Mouse (Mus musculus) neural tube, embryonic 15.5 days (tissue): Measurements from ENCODE around the gene Tuba1b. TPM values are rescaled to one million over a fixed set of nuclear protein-coding genes. Genes with fewer than 3 reads are reported as not detected.

Experiments used
- ATAC-seq: fragments of 200-750 bp; cut with Nextera tagmentation; 2 replicates; pipeline ENCODE4 v1.8.0; 2017; ENCODE audit warnings: mild to moderate bottlenecking, moderate TSS enrichment, moderate library complexity; ENCODE audit not compliant: low FRiP score
- H3K27ac ChIP-seq: fragments of 300-500 bp; sonication (generic); replicated peaks from 2 replicates; pipeline ENCODE4 v1.5.1; 2015; ENCODE audit warnings: mild to moderate bottlenecking, inconsistent platforms
- H3K27me3 ChIP-seq: fragments of 300-500 bp; sonication (generic); replicated peaks from 2 replicates; pipeline ENCODE4 v1.6.1; 2015; ENCODE audit warnings: inconsistent platforms
- H3K36me3 ChIP-seq: fragments of 300-500 bp; sonication (generic); 2 replicates; pipeline ENCODE4 v1.6.1; 2015; ENCODE audit warnings: inconsistent platforms
- H3K4me1 ChIP-seq: fragments of 300-500 bp; sonication (generic); 2 replicates; pipeline ENCODE4 v1.6.1; 2015; ENCODE audit warnings: inconsistent platforms
- H3K4me2 ChIP-seq: fragments of 300-500 bp; sonication (generic); 2 replicates; pipeline ENCODE4 v1.6.1; 2015; ENCODE audit warnings: inconsistent platforms, mild to moderate bottlenecking, moderate library complexity
- H3K4me3 ChIP-seq: fragments of 300-500 bp; sonication (generic); replicated peaks from 2 replicates; pipeline ENCODE4 v1.5.1; 2015; ENCODE audit warnings: mild to moderate bottlenecking, inconsistent platforms
- H3K9ac ChIP-seq: fragments of 300-500 bp; sonication (generic); replicated peaks from 2 replicates; pipeline ENCODE4 v1.6.1; 2015; ENCODE audit warnings: mild to moderate bottlenecking, inconsistent platforms
- H3K9me3 ChIP-seq: fragments of 300-500 bp; sonication (generic); replicated peaks from 2 replicates; pipeline ENCODE4 v1.6.1; 2016; ENCODE audit warnings: inconsistent platforms
- WGBS: fragments of 180-500 bp; shearing (Covaris S2); methylation state at CpG from one replicate; pipeline ENCODE4 v1.1.7; 2015; ENCODE audit warnings: mixed read lengths; 5-methylcytosine and 5-hydroxymethylcytosine counted together
- polyA plus RNA-seq: library from polyadenylated mRNA; unstranded; fragments of >200 nt; fragmentation: Nextera tagmentation; extraction: Ambion mirVana; gene quantifications from 2 replicates; pipeline ENCODE4 v1.2.1, GENCODE M21; 2015

Tuba1b gene
- polyA plus RNA-seq, 1 experiment from 2014 or later, result 1,446 TPM

DNA sequence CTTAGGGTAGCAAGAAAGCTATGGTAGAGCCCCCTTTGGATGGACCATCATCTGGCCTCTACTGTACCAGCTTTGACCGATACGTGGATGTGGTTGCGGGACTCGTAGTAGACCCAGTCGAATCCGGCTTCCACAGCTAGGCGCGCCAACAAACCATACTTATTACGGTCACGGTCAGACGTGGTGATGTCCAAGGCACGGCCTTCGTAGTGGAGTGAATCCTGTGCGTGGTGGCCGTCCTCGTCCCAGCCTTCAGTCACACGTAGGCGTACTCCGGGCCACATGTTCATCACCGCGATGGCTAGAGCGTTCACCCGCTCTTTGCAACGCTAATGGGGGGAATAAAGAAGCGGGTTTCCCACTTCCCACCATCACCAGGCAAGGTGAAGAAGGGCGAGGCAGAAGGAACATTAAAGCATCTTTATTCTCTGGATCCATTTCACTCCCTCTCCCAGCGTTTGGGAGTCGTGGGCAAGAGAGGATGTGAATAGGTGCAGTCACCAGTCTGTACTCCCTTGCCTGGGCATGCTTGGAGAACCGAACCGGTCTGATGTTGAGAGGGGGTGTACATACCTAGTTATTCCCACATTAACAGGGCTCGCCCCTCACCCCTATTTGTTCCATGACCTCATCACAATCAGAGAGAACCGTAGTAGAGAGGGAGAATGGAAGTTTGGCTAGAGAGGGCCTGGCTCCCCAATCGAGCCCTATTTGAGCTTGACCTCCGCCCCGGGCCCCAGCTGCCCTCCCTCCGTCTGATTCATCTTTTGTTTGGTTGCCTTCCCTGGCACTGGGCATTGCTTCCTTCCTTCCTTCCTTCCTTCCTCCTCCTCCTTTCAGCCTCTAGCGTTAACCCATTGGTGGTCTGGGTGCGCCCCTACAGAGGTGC, 39.4 kb downstream of the Tuba1b start:
- Histone ChIP-seq H3K27ac (no peak overlapping the region), H3K36me3 (no peaks in the 10 kb centered on the region)
- ATAC-seq, result no peak

DNA sequence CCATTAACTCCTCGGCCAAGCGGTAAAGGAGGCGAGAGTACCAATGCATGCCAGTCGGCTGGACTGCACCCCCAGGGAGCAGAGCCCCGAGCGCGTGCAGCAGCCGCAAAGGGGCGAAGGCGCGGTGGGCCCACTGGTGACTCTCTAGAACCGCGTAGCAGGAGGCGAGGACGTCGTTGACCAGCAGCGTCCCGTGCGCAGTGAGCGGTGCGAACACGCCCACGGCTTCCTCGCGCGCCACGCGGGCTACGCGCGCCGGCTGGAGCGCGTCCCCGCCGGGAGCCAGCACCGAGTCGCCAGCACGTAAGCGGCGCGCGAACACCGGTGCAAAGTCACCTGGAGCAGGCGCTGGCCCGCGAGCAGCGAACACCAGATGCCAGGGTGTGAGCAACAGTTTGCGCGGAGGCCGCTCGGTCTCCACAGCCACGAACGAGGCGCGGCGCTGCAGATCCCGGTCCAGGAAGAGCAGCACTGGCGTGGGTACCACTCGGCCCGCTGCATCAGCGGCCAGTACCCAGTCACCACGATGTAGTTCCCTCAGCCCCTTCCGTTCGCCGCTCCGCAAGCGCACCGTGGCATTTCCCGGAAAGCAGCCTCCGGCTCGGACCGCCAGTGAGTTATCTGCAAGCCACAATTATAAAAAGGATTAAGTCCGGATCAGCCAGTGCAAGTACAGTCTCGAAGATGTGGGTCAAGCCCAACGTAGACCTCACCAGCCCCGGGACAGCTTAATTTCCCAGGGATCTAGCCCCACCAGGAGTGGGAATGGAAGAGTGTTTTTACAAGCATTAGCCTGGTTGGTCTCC, 40.2 kb downstream of the Tuba1b start, which contains the start of gene Rhebl1:
Gene Rhebl1 (minus strand): TSS at position 601 of the 806 bp plus-strand sequence.
- Histone ChIP-seq H3K4me1 (peaks cover 47% of the 10 kb centered on the region), H3K4me2 (peak within 1 kb of the TSS; percentile 96), H3K27ac (no peak within 1 kb of the TSS), H3K4me3 (peak within 1 kb of the TSS; percentile 49), H3K9ac (peak within 1 kb of the TSS; percentile 21; the same call in 1 of the 2 replicates), H3K36me3 (no peaks in the 10 kb centered on the region), H3K9me3 (no peaks in the 10 kb centered on the region), H3K27me3 (peaks cover 76% of the 10 kb centered on the region)
- 0 out of 2 replicates have a peak, but pooled peaks have one; percentile 17 for ATAC-seq
- WGBS, result under 1% methylated on average over 72 of the region's 77 CpGs

More for the DNA sequence above, 39.4 kb downstream of the Tuba1b start:
- WGBS, result 2% methylated on average over 38 of the region's 38 CpGs
- no peaks in the 10 kb centered on the region for H3K9me3 ChIP-seq
- peaks cover 85% of the 10 kb centered on the region for H3K27me3 ChIP-seq
- H3K9ac ChIP-seq, result peak overlapping the region; percentile 33; the same call in 1 of the 2 replicates
- H3K4me2 ChIP-seq, result peak overlapping the region; percentile 96
- H3K4me1 ChIP-seq, result peaks cover 47% of the 10 kb centered on the region
- peak overlapping the region; percentile 49 for H3K4me3 ChIP-seq

DNA sequence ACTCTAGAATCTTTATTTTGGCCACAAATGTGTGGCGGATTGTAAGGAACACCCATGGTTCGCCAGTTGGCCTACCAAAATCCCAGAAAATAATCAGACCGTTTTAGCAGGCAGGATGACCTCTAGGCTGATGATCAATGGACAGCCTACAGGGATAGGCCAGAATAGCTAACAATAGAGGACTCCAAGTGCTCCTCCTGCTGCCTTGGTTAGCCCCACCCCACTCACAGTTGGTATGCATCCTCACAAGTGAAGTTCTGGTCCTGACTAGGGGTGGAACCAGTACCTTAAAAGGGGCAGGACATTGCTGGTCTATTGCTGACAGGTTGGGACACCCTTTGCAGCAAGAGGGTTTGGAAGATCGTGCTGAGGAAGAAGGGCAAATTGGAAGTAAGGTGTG, 41.3 kb downstream of the Tuba1b start:
- Histone ChIP-seq H3K9me3 (no peaks in the 10 kb centered on the region), H3K36me3 (no peaks in the 10 kb centered on the region), H3K27ac (no peak overlapping the region), H3K4me1 (peaks cover 41% of the 10 kb centered on the region), H3K27me3 (peaks cover 65% of the 10 kb centered on the region), H3K4me2 (no peak overlapping the region), H3K9ac (no peak overlapping the region), H3K4me3 (no peak overlapping the region)
- no peak for ATAC-seq
- WGBS, result 46% methylated on average over 4 of the region's 4 CpGs

DNA sequence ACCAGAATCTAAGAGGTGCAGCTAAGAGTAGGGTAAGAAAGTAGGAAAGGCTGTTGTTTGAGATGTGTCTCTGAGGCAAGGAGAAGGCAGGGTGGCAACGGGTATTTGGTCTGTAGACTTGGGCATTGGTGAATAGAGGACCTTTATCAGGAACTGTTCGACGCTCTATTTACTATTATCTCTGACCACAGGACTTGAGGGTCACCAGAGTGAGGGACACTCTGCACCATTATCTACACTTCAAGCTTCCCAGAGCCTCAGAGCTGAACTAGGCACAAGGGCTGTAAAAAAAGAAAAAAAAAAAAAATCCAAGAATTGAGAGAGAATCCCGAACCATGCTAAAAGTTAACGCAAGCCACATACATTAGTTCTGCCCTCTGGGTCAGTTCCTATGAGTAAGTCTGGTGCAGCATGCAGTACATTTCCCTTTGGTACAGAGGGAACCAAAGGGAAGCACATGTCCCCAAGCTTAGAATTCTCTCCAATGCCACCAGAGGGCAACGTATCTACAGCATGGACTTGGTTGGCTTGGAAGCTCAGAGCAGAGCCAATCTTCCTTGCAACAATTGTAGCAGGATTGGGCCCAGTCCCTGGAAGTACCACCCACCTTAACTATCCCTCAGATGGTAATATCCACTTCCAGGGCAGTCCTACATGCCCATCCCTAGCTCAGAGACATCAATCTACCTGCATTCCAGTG, 42.3 kb downstream of the Tuba1b start:
- H3K4me3 ChIP-seq, result no peak overlapping the region
- no peaks in the 10 kb centered on the region for H3K36me3 ChIP-seq
- H3K9ac ChIP-seq, result no peak overlapping the region
- H3K9me3 ChIP-seq, result no peaks in the 10 kb centered on the region
- ATAC-seq, result 0 out of 2 replicates have a peak, but pooled peaks have one; percentile 50
- peaks cover 33% of the 10 kb centered on the region for H3K4me1 ChIP-seq
- peaks cover 55% of the 10 kb centered on the region for H3K27me3 ChIP-seq
- WGBS, result 41% methylated on average over 6 of the region's 6 CpGs
- H3K4me2 ChIP-seq, result no peak overlapping the region
- no peak overlapping the region for H3K27ac ChIP-seq

DNA sequence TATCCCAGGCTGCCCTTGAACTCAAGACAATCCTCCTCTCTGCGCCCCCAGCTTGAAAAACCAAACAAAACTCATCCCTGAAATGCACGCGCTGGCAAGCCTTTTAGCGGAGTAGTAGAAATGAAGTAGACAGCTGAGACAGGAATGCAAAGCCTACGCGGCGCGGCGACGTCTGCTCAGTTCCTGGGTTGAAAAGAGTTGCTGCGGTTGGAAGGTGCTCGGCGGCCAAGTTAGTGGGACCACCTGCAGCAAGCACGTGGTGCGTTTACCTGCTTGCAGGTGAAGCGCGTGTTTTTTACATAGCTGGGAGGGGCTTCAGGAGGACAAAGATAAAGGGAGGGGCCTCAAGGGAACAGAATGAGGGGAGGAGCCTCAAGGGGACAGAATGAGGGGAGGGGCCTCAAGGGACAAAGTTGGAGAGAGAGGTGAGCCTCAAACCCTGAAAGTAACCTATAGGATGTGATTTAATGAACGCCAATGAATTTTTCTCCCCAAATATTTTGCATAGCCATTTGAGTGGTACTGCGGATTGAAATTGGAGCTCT, 43.1 kb downstream of the Tuba1b start:
- peak overlapping the region; percentile 28; the same call in 1 of the 2 replicates for H3K4me2 ChIP-seq
- H3K9me3 ChIP-seq, result no peaks in the 10 kb centered on the region
- peaks cover 32% of the 10 kb centered on the region for H3K4me1 ChIP-seq
- H3K4me3 ChIP-seq, result no peak overlapping the region
- 12% methylated on average over 19 of the region's 19 CpGs for WGBS
- no peak for ATAC-seq
- no peaks in the 10 kb centered on the region for H3K36me3 ChIP-seq
- peaks cover 47% of the 10 kb centered on the region for H3K27me3 ChIP-seq
- H3K9ac ChIP-seq, result no peak overlapping the region
- H3K27ac ChIP-seq, result no peak overlapping the region

DNA sequence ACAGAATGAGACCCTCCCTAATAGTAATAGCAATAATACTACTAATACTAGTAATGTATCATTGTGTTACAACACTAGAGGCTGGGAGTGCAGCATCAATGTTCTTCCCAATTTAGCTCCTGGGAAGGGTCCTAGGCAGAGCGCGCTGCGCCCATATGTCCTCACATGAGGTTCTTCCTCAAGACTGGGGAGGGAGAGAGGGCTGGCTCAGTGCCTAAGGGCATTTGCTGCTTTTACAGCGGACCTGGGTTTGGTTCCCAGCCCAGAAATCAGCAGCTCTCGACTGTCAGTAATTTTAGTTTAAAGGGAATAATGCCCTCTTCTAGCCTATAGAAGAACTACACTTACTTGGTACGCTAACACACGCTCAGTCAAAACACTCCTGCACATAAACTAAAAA, 46.8 kb downstream of the Tuba1b start:
- Histone ChIP-seq H3K9me3 (no peaks in the 10 kb centered on the region), H3K4me2 (no peak overlapping the region), H3K27ac (no peak overlapping the region), H3K9ac (no peak overlapping the region), H3K36me3 (no peaks in the 10 kb centered on the region), H3K4me1 (0 out of 2 replicates have a peak, but pooled peaks cover 4% of the 10 kb centered on the region), H3K27me3 (peaks cover 10% of the 10 kb centered on the region), H3K4me3 (no peak overlapping the region)
- 85% methylated on average over 7 of the region's 7 CpGs for WGBS
- ATAC-seq, result no peak

DNA sequence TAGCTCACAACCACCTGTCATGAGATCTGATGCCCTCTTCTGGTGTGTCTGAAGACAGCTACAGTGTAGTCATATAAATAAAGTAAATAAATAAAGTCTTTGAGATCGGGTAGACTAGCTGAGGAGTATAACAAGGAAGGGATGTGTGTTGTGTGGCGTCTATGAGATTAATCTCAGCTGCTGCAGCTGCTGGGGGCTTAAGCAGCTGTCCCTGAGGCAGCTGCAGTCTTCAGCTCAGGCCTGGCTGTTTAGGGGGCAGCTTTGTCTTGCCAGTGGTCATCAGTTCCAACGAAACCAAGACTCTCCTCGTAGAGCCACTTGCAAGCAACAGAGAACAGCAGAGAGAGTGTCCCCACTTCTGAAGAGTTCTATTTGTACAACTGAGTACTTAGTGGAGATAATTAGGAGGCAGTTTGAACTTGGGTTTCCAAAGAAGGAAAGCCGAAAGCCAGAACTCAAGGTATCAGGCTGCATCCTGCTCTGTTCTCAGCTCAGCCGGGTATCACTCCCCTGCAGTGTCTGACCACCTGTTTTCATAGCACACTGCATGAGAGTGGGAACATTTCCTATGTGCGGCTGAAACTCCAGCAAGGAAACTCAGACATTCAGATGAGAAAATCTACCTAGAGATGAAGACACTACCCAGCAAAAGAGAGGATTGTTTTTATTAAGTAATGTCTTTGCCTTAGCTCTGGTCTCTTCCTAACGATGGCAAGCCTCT, 47.5 kb downstream of the Tuba1b start:
- no peak overlapping the region for H3K4me2 ChIP-seq
- no peaks in the 10 kb centered on the region for H3K36me3 ChIP-seq
- ATAC-seq, result no peak
- no peaks in the 10 kb centered on the region for H3K9me3 ChIP-seq
- peaks cover 8% of the 10 kb centered on the region for H3K27me3 ChIP-seq
- H3K4me1 ChIP-seq, result peaks cover 5% of the 10 kb centered on the region; the same call in 1 of the 2 replicates
- 71% methylated on average over 8 of the region's 8 CpGs for WGBS
- H3K27ac ChIP-seq, result no peak overlapping the region
- no peak overlapping the region for H3K4me3 ChIP-seq
- no peak overlapping the region for H3K9ac ChIP-seq

DNA sequence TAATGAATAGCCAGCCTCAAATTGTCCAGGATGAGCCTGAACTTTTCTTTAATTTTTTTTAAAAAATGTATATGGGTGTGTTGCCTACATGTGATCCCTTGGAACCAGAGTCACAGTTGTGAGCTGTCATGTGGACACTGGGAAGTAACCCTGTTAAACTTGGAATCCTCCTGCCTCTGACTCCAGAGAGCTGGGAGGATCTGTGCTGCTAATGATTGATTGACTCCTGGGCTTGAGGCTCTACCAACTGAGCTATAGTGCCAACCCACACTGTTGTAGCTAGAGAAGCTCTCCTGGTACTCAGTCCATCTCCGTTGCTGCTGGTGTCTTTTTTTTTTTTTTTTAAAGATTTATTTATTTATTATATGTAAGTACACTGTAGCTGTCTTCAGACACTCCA, 50.3 kb downstream of the Tuba1b start:
- Histone ChIP-seq H3K4me1 (peaks cover 22% of the 10 kb centered on the region), H3K9ac (no peak overlapping the region), H3K9me3 (no peaks in the 10 kb centered on the region), H3K36me3 (no peaks in the 10 kb centered on the region), H3K27ac (no peak overlapping the region), H3K27me3 (no peaks in the 10 kb centered on the region), H3K4me3 (no peak overlapping the region), H3K4me2 (no peak overlapping the region)
- no peak for ATAC-seq
- 82% methylated on average over 1 of the region's 1 CpGs for WGBS

DNA sequence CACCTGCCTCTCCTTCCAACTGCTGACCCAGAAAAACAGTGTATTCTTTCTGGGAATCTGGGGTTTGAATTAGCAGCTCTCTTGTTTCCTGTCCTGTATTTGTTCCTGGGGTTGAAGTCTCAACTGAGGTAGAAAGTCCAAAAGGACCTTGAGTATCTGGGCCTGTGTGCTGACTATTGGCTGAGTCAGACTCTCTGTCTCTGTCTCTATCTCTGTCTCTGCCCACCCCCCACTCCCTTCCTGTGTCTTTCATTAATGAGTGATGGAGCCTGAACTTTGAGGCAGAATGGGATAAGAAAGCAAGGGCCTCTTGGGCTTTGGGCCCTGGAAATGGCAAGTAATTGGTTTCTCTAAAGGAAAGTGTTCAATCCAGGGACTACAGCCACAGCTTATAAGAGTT, 50.7 kb downstream of the Tuba1b start:
- H3K4me3 ChIP-seq, result no peak overlapping the region
- no peak overlapping the region for H3K27ac ChIP-seq
- H3K4me1 ChIP-seq, result peaks cover 26% of the 10 kb centered on the region
- H3K4me2 ChIP-seq, result no peak overlapping the region
- no peak for ATAC-seq
- H3K9ac ChIP-seq, result no peak overlapping the region
- H3K9me3 ChIP-seq, result no peaks in the 10 kb centered on the region
- H3K27me3 ChIP-seq, result no peaks in the 10 kb centered on the region
- H3K36me3 ChIP-seq, result no peaks in the 10 kb centered on the region

DNA sequence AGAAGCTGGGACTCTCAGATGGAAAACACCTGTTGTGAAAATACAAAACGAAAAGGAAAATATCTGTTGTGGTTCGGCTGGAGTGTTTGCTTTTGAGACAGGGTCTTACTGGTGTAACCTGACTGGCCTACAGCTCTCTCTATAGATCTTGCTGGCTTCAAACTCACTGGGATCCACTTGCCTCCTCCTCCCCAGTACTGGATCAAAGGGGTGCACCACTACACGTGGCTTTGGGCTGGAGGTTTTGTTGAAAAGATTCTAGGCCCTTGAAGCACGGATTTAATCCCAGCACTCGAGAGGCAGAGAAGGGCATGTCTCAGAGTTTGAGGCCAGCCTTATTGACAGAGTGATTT, 52.7 kb downstream of the Tuba1b start:
- Histone ChIP-seq H3K4me3 (peak overlapping the region; percentile 70), H3K36me3 (no peaks in the 10 kb centered on the region), H3K4me1 (peaks cover 27% of the 10 kb centered on the region), H3K4me2 (peak overlapping the region; percentile 85), H3K9me3 (no peaks in the 10 kb centered on the region), H3K27ac (peak overlapping the region; percentile 85; the same call in 1 of the 2 replicates), H3K9ac (no peak overlapping the region), H3K27me3 (no peaks in the 10 kb centered on the region)
- peak; percentile 18; the same call in 1 of the 2 replicates for ATAC-seq
- WGBS, result 8% methylated on average over 5 of the region's 5 CpGs
